Mouse (Mus musculus): ENCODE results near the gene Gm13090.

Gene Gm13090

DNA sequence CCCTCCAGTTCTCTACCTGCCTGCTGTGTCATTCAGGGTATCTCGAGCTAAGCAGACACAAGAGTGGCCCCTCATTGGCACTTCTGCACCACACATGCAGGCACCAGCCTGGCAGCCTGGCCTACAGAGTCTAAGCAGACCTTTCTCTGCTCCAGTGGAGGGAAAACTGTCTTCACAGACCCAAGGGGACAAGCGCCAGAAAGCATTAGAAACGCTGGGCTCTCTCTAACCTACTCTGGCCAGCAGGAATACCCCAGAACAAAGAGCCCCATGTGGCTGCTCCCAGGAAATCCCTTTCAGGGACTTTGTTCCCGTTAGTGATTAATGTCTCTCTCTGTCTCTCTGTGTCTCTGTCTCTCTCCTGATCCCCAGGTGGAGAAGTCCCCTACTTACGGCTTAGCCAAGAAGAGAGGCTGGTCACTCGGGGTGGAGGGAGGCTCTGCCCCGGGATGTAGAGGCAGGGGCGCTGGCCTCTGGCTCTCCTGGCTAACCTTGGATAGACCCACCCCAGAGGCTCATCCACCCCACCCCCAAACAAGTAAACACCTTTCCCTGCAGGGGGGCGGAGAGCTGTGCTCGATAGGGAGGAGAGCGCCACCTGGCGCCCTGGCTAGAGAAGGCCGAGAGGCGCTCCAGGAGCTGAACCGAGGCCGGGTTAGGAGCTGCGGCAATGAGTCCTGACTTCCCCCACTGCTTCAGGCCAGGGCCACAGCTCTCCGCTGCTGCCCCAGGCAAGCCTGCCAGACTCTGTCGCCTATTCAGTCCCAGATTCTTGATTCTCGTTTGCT, 49.9 kb downstream of the Gm13090 start:
- peak; percentile 91 for DNase-seq

- DNase-seq: peak; percentile 94
Observed at GRCm38 (mm10) chr4:151140368-151140982, 51.1 kb downstream of the Gm13090 start.

Measured in layer of hippocampus, adult 9-11 months (tissue).